Mouse (Mus musculus) brain, embryonic 14.5 days (tissue): ENCODE data around the gene Cnfn.

Experiments used
- CTCF ChIP-seq: fragments of 200-500 bp; IDR thresholded peaks from 2 replicates; pipeline ENCODE4 v1.5.1; 2012; ENCODE audit warnings: inconsistent platforms, mild to moderate bottlenecking, moderate library complexity, borderline replicate concordance; ENCODE audit not compliant: insufficient read depth, insufficient read length; ENCODE audit errors: extremely low read depth
- POLR2A ChIP-seq: fragments of 200-500 bp; IDR thresholded peaks from 2 replicates; pipeline ENCODE4 v1.6.1; 2012; ENCODE audit warnings: mild to moderate bottlenecking, inconsistent platforms, borderline replicate concordance; ENCODE audit not compliant: poor library complexity, insufficient read depth, insufficient read length, severe bottlenecking; ENCODE audit errors: extremely low read depth

GRCm38 (mm10) chr7:25382541-25382940 lies 13.0 kb upstream of the Cnfn start:
- TF ChIP-seq POLR2A: no peak
- no peak for TF ChIP-seq CTCF
